Comparison of ENCODE assay signal across 10 mouse cellular contexts in the genomic region with DNA sequence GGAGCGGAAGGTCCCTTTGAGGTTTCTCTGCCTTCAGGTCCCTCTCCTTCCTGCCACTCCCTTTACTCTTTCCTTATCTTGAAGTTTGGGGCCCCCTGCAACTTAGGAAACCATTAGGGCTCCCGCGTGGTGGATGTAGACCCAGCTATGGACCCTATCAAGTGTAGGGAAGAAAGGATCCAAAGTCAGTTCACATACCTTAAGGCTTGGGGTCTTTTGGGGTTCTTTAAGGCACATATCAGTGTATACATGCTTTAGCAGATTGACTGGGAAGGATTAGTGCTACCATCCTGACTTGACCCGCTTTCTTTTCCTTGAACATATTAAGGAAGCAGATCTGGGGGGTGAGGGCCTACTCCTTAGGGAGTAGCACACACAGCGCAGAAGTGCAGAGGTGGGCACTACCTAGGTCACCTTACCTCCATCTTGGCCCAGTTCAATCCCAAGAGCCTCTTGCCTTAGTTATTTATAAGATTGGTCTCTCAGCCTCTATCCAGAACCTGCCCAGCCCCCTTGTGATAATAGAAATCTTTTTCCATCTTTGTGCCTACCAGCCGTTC. TPM values are rescaled to one million over a fixed set of nuclear protein-coding genes. Genes with fewer than 3 reads are reported as not detected.
DNase-seq lines count a peak whose midpoint lies in the region; ATAC-seq lines count a peak whose summit lies in the region.
"Had no signal": no experiment of that assay in that cellular context is flagged by ENCODE, and none has a peak within 500 bp of the region (broad histone marks: within the 10 kb centered on the region; RNA-seq: fewer than 3 reads in every experiment).

No protein-coding gene starts in this region.

- no peak overlapping the region for H3K4me2 ChIP-seq in embryonic facial prominence, embryonic 12.5 days (replicated peaks)
- peak overlapping the region; percentile 96 for H3K4me2 ChIP-seq in hindbrain, embryonic 13.5 days
- peak overlapping the region; percentile 85 for H3K4me2 ChIP-seq in midbrain, embryonic 16.5 days (ENCODE audit: low read length)

- H3K27ac ChIP-seq in embryonic facial prominence, embryonic 12.5 days = no peak overlapping the region
- H3K27ac ChIP-seq in hindbrain, embryonic 13.5 days = peak overlapping the region; percentile 99
- peak overlapping the region; percentile 93 for H3K27ac ChIP-seq in midbrain, embryonic 16.5 days (ENCODE audit: low read length)
- H3K27ac ChIP-seq: heart, embryonic 10.5 days; limb, embryonic 12.5 days had no signal

- peak overlapping the region; percentile 43; the same call in 1 of the 2 replicates for H3K4me3 ChIP-seq in embryonic facial prominence, embryonic 12.5 days
- H3K4me3 ChIP-seq in hindbrain, embryonic 13.5 days = peak overlapping the region; percentile 95
- peak overlapping the region; percentile 80 for H3K4me3 ChIP-seq in midbrain, embryonic 16.5 days (ENCODE audit: low read depth, low read length)
- H3K4me3 ChIP-seq: heart, embryonic 10.5 days had no signal

- no peaks in the 10 kb centered on the region for H3K9me3 ChIP-seq in embryonic facial prominence, embryonic 12.5 days
- H3K9me3 ChIP-seq in hindbrain, embryonic 13.5 days = no peaks in the 10 kb centered on the region
- H3K9me3 ChIP-seq in midbrain, embryonic 16.5 days (replicated peaks; ENCODE audit: control insufficient read depth, low read length, poor library complexity, severe bottlenecking) = no peaks in the 10 kb centered on the region
- H3K9me3 ChIP-seq: heart, embryonic 10.5 days; limb, embryonic 12.5 days had no signal

- peak; percentile 11 for DNase-seq in cerebellum, adult 11 months
- no peak for DNase-seq in cerebellum, adult 8-10 months
- no peak for DNase-seq in kidney, postnatal 25 days
- DNase-seq in adrenal gland, adult 2 months = no peak
- no peak for DNase-seq in thymus, postnatal 0 days (ENCODE audit: low spot score)

- WGBS in embryonic facial prominence, embryonic 12.5 days = 4% methylated on average over 6 of the region's 6 CpGs
- 2% methylated on average over 6 of the region's 6 CpGs for whole genome bisulfite sequencing in hindbrain, embryonic 13.5 days
- 6% methylated on average over 6 of the region's 6 CpGs for WGBS in midbrain, embryonic 16.5 days

- H3K4me1 ChIP-seq in embryonic facial prominence, embryonic 12.5 days = peaks cover 9% of the 10 kb centered on the region; the same call in 1 of the 2 replicates
- H3K4me1 ChIP-seq in hindbrain, embryonic 13.5 days (replicated peaks) = peaks cover 80% of the 10 kb centered on the region
- H3K4me1 ChIP-seq in midbrain, embryonic 16.5 days (ENCODE audit: control insufficient read depth, insufficient read depth, low read length) = peaks cover 33% of the 10 kb centered on the region

- ATAC-seq in embryonic facial prominence, embryonic 12.5 days (ENCODE audit: insufficient number of reproducible peaks, insufficient read depth, low FRiP score, low TSS enrichment) = no peak
- ATAC-seq in hindbrain, embryonic 13.5 days (ENCODE audit: low FRiP score) = no peak
- no peak for ATAC-seq in midbrain, embryonic 16.5 days

- H3K27me3 ChIP-seq in embryonic facial prominence, embryonic 12.5 days = peaks cover 99% of the 10 kb centered on the region
- peaks cover 46% of the 10 kb centered on the region for H3K27me3 ChIP-seq in hindbrain, embryonic 13.5 days
- H3K27me3 ChIP-seq in midbrain, embryonic 16.5 days (ENCODE audit: control insufficient read depth, insufficient read depth, low read depth, low read length) = peaks cover 7% of the 10 kb centered on the region; the same call in 1 of the 2 replicates

- H3K36me3 ChIP-seq in embryonic facial prominence, embryonic 12.5 days = no peaks in the 10 kb centered on the region
- H3K36me3 ChIP-seq in hindbrain, embryonic 13.5 days = peaks cover 22% of the 10 kb centered on the region
- H3K36me3 ChIP-seq in midbrain, embryonic 16.5 days (ENCODE audit: control insufficient read depth, insufficient read depth, low read length) = no peaks in the 10 kb centered on the region
- H3K36me3 ChIP-seq: heart, embryonic 10.5 days; limb, embryonic 12.5 days had no signal

- no peak overlapping the region for H3K9ac ChIP-seq in embryonic facial prominence, embryonic 12.5 days
- H3K9ac ChIP-seq in hindbrain, embryonic 13.5 days = peak overlapping the region; percentile 100
- peak overlapping the region; percentile 95 for H3K9ac ChIP-seq in midbrain, embryonic 16.5 days (ENCODE audit: low read depth, low read length)
- H3K9ac ChIP-seq: limb, embryonic 12.5 days had no signal

RNA-seq across cellular contexts. Expression of gene Polg, which starts 40.4 kb away (rescaled TPM):
- polyA plus RNA-seq in embryonic facial prominence, embryonic 12.5 days (2016; fragmentation: Nextera tagmentation; extraction: Ambion mirVana) = 42.3 and 42.5 TPM in 2 replicates
- polyA plus RNA-seq in hindbrain, embryonic 13.5 days (2015; fragmentation: Nextera tagmentation; extraction: Ambion mirVana) = 21.9 and 22.5 TPM in 2 replicates
- 19.7 and 22.0 TPM in 2 replicates for polyA plus RNA-seq in midbrain, embryonic 16.5 days (2015; fragmentation: Nextera tagmentation; extraction: Ambion mirVana)
- 10 to 100 TPM; 65.7 to 69.3 TPM for total RNA-seq in adrenal gland, adult 2 months (2021)
- polyA plus RNA-seq in adrenal gland, adult 2 months (2012; rRNA removed) = 49.3 and 50.1 TPM in 2 replicates
- 38.5 and 40.4 TPM in 2 replicates for polyA plus RNA-seq in thymus, postnatal 0 days (2015; fragmentation: Nextera tagmentation; extraction: Ambion mirVana)

Comparison
In these comparisons a context has a peak if more than half of its experiments do, and no peak if none do; other contexts are left out.
1. H3K4me3 ChIP-seq: peak in every context shown above with its lines; median percentile 95 in hindbrain, embryonic 13.5 days; 80 in midbrain, embryonic 16.5 days; 43 in embryonic facial prominence, embryonic 12.5 days.